Mouse (Mus musculus) CH12.LX (cell line): ENCODE measurements at regions not wholly inside any gene's neighbourhood (a gene's known extent, or its start where the extent isn't known, plus 50 kb on each side); places are given as distances from the start of the nearest gene placed in this dataset.

Experiments
- CTCF ChIP-seq, 2 experiments: IDR thresholded peaks in 1 of 2; conservative IDR thresholded peaks in 1 of 2; 2 replicates each; pipeline ENCODE4 v1.5.1; 2011 to 2012; ENCODE audit warnings: low read depth in 2 of 2, low read length in 2 of 2, improper control_type of control experiment in 1 of 2, inconsistent platforms in 1 of 2, mild to moderate bottlenecking in 1 of 2, moderate library complexity in 1 of 2
- MAX ChIP-seq: IDR thresholded peaks from 2 replicates; pipeline ENCODE4 v1.6.1; 2011; ENCODE audit warnings: low read length, improper control_type of control experiment
- NRF1 ChIP-seq: IDR thresholded peaks from 2 replicates; pipeline ENCODE4 v1.6.1; 2014; ENCODE audit warnings: low read depth, mild to moderate bottlenecking, inconsistent platforms, low read length, improper control_type of control experiment, moderate library complexity
- POLR2A ChIP-seq: IDR thresholded peaks from 2 replicates; pipeline ENCODE4 v1.6.1; 2011; ENCODE audit warnings: low read depth, mild to moderate bottlenecking, improper control_type of control experiment, low read length
- SIN3A ChIP-seq: IDR thresholded peaks from 2 replicates; pipeline ENCODE4 v1.6.1; 2012; ENCODE audit warnings: low read length, improper control_type of control experiment, inconsistent platforms
- TBP ChIP-seq: conservative IDR thresholded peaks from 2 replicates; pipeline ENCODE4 v1.6.1; 2011; ENCODE audit warnings: low read depth, low read length, improper control_type of control experiment
- UBTF ChIP-seq: IDR thresholded peaks from 2 replicates; pipeline ENCODE4 v1.6.1; 2012; ENCODE audit warnings: low read depth, mild to moderate bottlenecking, inconsistent platforms, low read length, improper control_type of control experiment, moderate library complexity
- USF1 ChIP-seq: IDR thresholded peaks from 2 replicates; pipeline ENCODE4 v1.6.1; 2014; ENCODE audit warnings: low read depth, mild to moderate bottlenecking, inconsistent platforms, low read length, improper control_type of control experiment

DNA sequence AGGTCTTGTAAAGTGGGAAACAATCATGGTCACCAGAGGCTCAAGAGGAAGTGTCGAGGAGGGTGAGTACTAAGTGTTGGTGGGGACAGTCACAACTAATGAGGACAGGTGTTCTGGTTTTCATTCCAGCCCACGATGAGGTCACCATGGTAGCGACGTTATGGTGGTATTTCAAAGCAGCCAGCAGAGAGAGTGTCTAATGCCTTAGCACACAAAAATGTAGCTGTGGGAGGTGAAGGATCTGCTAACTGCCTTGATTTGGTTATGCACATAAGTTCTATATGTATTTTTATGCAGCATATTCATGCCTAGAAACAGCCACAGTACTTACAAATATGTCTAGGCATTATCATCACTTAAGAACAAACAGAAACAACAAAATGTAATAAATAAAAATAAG lies 151.0 kb upstream of the Cdh5 start:
- TF ChIP-seq TBP: no peak
- TF ChIP-seq SIN3A: no peak
- no peak for TF ChIP-seq POLR2A
- TF ChIP-seq NRF1: no peak
- TF ChIP-seq MAX: no peak
- no peak for TF ChIP-seq USF1
- TF ChIP-seq CTCF (conservative IDR thresholded peaks at IDR 0.05 in 1 of 2, IDR thresholded peaks at IDR 0.05 in 1 of 2; ENCODE audit: low read depth in 2 of 2, low read length in 2 of 2): no peak
- no peak for TF ChIP-seq UBTF
